Comparison of ENCODE assay signal across 27 mouse cellular contexts in genomic region chr3:17661987-17662386, GRCm38 (mm10).
"Had no signal": no experiment of that assay in that cellular context is flagged by ENCODE, and none has a peak within 500 bp of the region (broad histone marks: within the 10 kb centered on the region; RNA-seq: fewer than 3 reads in every experiment).

No protein-coding gene starts in this region.

- H3K27me3 ChIP-seq: embryonic facial prominence, embryonic 12.5 days; embryonic facial prominence, embryonic 13.5 days; embryonic facial prominence, embryonic 15.5 days; forebrain, embryonic 12.5 days; forebrain, embryonic 13.5 days; forebrain, embryonic 15.5 days had no signal

- ATAC-seq: forebrain, embryonic 13.5 days; forebrain, embryonic 14.5 days; forebrain, embryonic 15.5 days; forebrain, embryonic 16.5 days; forebrain, postnatal 0 days had no signal

- H3K4me2 ChIP-seq: embryonic facial prominence, embryonic 12.5 days; embryonic facial prominence, embryonic 13.5 days; embryonic facial prominence, embryonic 15.5 days; forebrain, embryonic 12.5 days; forebrain, embryonic 13.5 days; forebrain, embryonic 15.5 days had no signal

- H3K27ac ChIP-seq: embryonic facial prominence, embryonic 10.5 days; embryonic facial prominence, embryonic 12.5 days; embryonic facial prominence, embryonic 13.5 days; embryonic facial prominence, embryonic 15.5 days; forebrain, embryonic 10.5 days; forebrain, embryonic 12.5 days; forebrain, embryonic 13.5 days; forebrain, embryonic 15.5 days; gastrocnemius, adult 2 months; heart, adult 2 months had no signal

- H3K4me3 ChIP-seq: embryonic facial prominence, embryonic 10.5 days; embryonic facial prominence, embryonic 12.5 days; embryonic facial prominence, embryonic 13.5 days; embryonic facial prominence, embryonic 15.5 days; erythroblast, embryonic 14.5 days; forebrain, embryonic 10.5 days; forebrain, embryonic 12.5 days; forebrain, embryonic 13.5 days; forebrain, embryonic 15.5 days; gastrocnemius, adult 2 months; heart, adult 2 months had no signal

- H3K9ac ChIP-seq: embryonic facial prominence, embryonic 12.5 days; embryonic facial prominence, embryonic 13.5 days; embryonic facial prominence, embryonic 15.5 days; forebrain, embryonic 12.5 days; forebrain, embryonic 13.5 days; forebrain, embryonic 15.5 days; forebrain, postnatal 0 days had no signal

- DNase-seq: cerebellum, adult 8-10 months; cerebellum, adult 9-10 months; cerebellum, adult 9-11 months; cerebellum, postnatal 10 days; cerebellum, postnatal 14 days; cerebellum, postnatal 25 days; cerebellum, postnatal 36 days; embryo, embryonic 11 days; forebrain, postnatal 0 days; gastrocnemius, adult 2 months; gastrocnemius, postnatal 10 days; gastrocnemius, postnatal 14 days; gastrocnemius, postnatal 25 days; gastrocnemius, postnatal 36 days; heart, adult 18-20 months; heart, adult 2 months had no signal

- H3K4me1 ChIP-seq: embryonic facial prominence, embryonic 10.5 days; embryonic facial prominence, embryonic 12.5 days; embryonic facial prominence, embryonic 13.5 days; embryonic facial prominence, embryonic 15.5 days; forebrain, embryonic 10.5 days; forebrain, embryonic 12.5 days; forebrain, embryonic 13.5 days; forebrain, embryonic 15.5 days had no signal

- H3K9me3 ChIP-seq: embryonic facial prominence, embryonic 10.5 days; embryonic facial prominence, embryonic 12.5 days; embryonic facial prominence, embryonic 13.5 days; embryonic facial prominence, embryonic 15.5 days; forebrain, embryonic 10.5 days; forebrain, embryonic 12.5 days; forebrain, embryonic 13.5 days; forebrain, embryonic 15.5 days had no signal

- H3K36me3 ChIP-seq: embryonic facial prominence, embryonic 10.5 days; embryonic facial prominence, embryonic 12.5 days; embryonic facial prominence, embryonic 13.5 days; embryonic facial prominence, embryonic 15.5 days; forebrain, embryonic 10.5 days; forebrain, embryonic 12.5 days; forebrain, embryonic 15.5 days had no signal
